Mouse (Mus musculus) bone marrow macrophage, adult 2 months (primary cell): ENCODE measurements around the gene Oosp2.

Source experiments
- CTCF ChIP-seq: IDR thresholded peaks from 2 replicates; pipeline ENCODE4 v1.5.1; 2012; ENCODE audit warnings: low read depth, mild to moderate bottlenecking, low read length, moderate library complexity
- POLR2A ChIP-seq: IDR thresholded peaks from 2 replicates; pipeline ENCODE4 v1.6.1; 2012; ENCODE audit warnings: mild to moderate bottlenecking, low read depth, low read length, borderline replicate concordance

- no peak for TF ChIP-seq CTCF
- no peak for TF ChIP-seq POLR2A
Measured at GRCm38 (mm10) chr19:11691454-11691853, 31.1 kb upstream of the Oosp2 start.
